Mouse (Mus musculus) forebrain, embryonic 11.5 days (tissue): ENCODE data around the gene Thoc5. TPM values are rescaled to one million over a fixed set of nuclear protein-coding genes. Genes with fewer than 3 reads are reported as not detected.

Source experiments
- ATAC-seq: fragments of 200-750 bp; cut with Nextera tagmentation; replicated peaks from 2 replicates; pipeline ENCODE4 v1.8.0; 2017; ENCODE audit warnings: moderate TSS enrichment; ENCODE audit not compliant: low FRiP score
- DNase-seq: peaks from one replicate; pipeline ENCODE4 v3.0.0-alpha.2; 2017; ENCODE audit warnings: low spot score
- H3K27ac ChIP-seq: fragments of 300-500 bp; sonication (generic); 2 replicates; pipeline ENCODE4 v1.5.1; 2014; ENCODE audit warnings: low read depth, low read length
- H3K27me3 ChIP-seq: fragments of 300-500 bp; sonication (generic); 2 replicates; pipeline ENCODE4 v1.6.1; 2014; ENCODE audit warnings: mild to moderate bottlenecking, low read length, mixed read lengths; ENCODE audit not compliant: control insufficient read depth, insufficient read depth
- H3K36me3 ChIP-seq: fragments of 300-500 bp; sonication (generic); 2 replicates; pipeline ENCODE4 v1.6.1; 2014; ENCODE audit warnings: mild to moderate bottlenecking, low read length, moderate library complexity, mixed read lengths; ENCODE audit not compliant: control insufficient read depth, insufficient read depth
- H3K4me1 ChIP-seq: fragments of 300-500 bp; sonication (generic); replicated peaks from 2 replicates; pipeline ENCODE4 v1.6.1; 2014; ENCODE audit warnings: low read length, mixed read lengths; ENCODE audit not compliant: control insufficient read depth, insufficient read depth
- H3K4me2 ChIP-seq: fragments of 300-500 bp; sonication (generic); 2 replicates; pipeline ENCODE4 v1.6.1; 2014; ENCODE audit warnings: low read depth, mild to moderate bottlenecking, low read length, moderate library complexity, mixed read lengths; ENCODE audit not compliant: severe bottlenecking
- H3K4me3 ChIP-seq: fragments of 300-500 bp; sonication (generic); 2 replicates; pipeline ENCODE4 v1.5.1; 2014; ENCODE audit warnings: low read depth, low read length
- H3K9ac ChIP-seq: fragments of 300-500 bp; sonication (generic); 2 replicates; pipeline ENCODE4 v1.6.1; 2014; ENCODE audit warnings: low read length
- H3K9me3 ChIP-seq: fragments of 300-500 bp; sonication (generic); 2 replicates; pipeline ENCODE4 v1.6.1; 2016; ENCODE audit warnings: low read length, mixed read lengths; ENCODE audit not compliant: control insufficient read depth
- WGBS: fragments of 180-500 bp; shearing (Covaris S2); extraction: QIAGEN DNeasy Blood & Tissue Kit; methylation state at CpG from one replicate; pipeline ENCODE4 v1.1.7; 2014; 5-methylcytosine and 5-hydroxymethylcytosine counted together
- microRNA-seq: library from miRNA; unstranded; fragments of <30 nt; microRNA quantifications from one replicate; pipeline ENCODE4, GENCODE M21; 2016; ENCODE audit not compliant: insufficient number of aligned reads
- polyA plus RNA-seq: library from polyadenylated mRNA; unstranded; fragments of >200 nt; fragmentation: Nextera tagmentation; extraction: Ambion mirVana; gene quantifications from 2 replicates; pipeline ENCODE4 v1.2.1, GENCODE M21; 2014

The Thoc5 gene
- polyA plus RNA-seq, 1 experiment from 2014 or later: 54.7 TPM

GRCm38 (mm10) chr11:4975623-4976022 lies 80.5 kb downstream of the Thoc5 start:
- Histone ChIP-seq H3K4me2 (peak overlapping the region; percentile 26; the same call in 1 of the 2 replicates), H3K4me3 (no peak overlapping the region)
- 5% methylated on average over 14 of the region's 14 CpGs for WGBS

More at GRCm38 (mm10) chr11:4975623-4976022, 80.5 kb downstream of the Thoc5 start:
- Histone ChIP-seq H3K36me3 (no peaks in the 10 kb centered on the region), H3K9me3 (no peaks in the 10 kb centered on the region), H3K4me1 (no peaks in the 10 kb centered on the region), H3K27me3 (no peaks in the 10 kb centered on the region), H3K9ac (no peak overlapping the region), H3K27ac (no peak overlapping the region)
- DNase-seq (peak; percentile 80), ATAC-seq (0 out of 2 replicates have a peak, but pooled peaks have one; percentile 33)

Small RNAs within 50 kb of the gene (microRNA-seq; reads per million reads assigned to microRNA genes)
- 2.5 reads per million for gene Mir6918

Other genes starting within 250 kb of the Thoc5 start
- 550 and 552 TPM in 2 replicates for gene Uqcr10, start 191.0 kb upstream of the Thoc5 start, polyA plus RNA-seq
- 70.9 and 76.4 TPM in 2 replicates for gene Zmat5, start 190.6 kb upstream of the Thoc5 start, polyA plus RNA-seq
- 0.57 and 0.79 TPM in 2 replicates for gene Cabp7, start 148.5 kb upstream of the Thoc5 start, polyA plus RNA-seq
- 56.1 and 57.4 TPM in 2 replicates for gene Nf2, start 45.8 kb upstream of the Thoc5 start, polyA plus RNA-seq
- 77.5 and 80.0 TPM in 2 replicates for gene Nipsnap1, start 21.4 kb upstream of the Thoc5 start, polyA plus RNA-seq
- gene Nefh, start 52.7 kb downstream of the Thoc5 start, polyA plus RNA-seq: 0.17 and 0.21 TPM in 2 replicates
- gene Ap1b1, start 91.5 kb downstream of the Thoc5 start, polyA plus RNA-seq: 59.2 and 66.4 TPM in 2 replicates
- gene Rasl10a, start 162.8 kb downstream of the Thoc5 start, polyA plus RNA-seq: 0.23 and 0.99 TPM in 2 replicates
- gene Gas2l1, start 170.0 kb downstream of the Thoc5 start, polyA plus RNA-seq: 36.3 and 39.7 TPM in 2 replicates
- gene Rhbdd3, start 203.6 kb downstream of the Thoc5 start, polyA plus RNA-seq: 26.5 and 34.4 TPM in 2 replicates
- gene Ewsr1, start 203.9 kb downstream of the Thoc5 start, polyA plus RNA-seq: 509 and 539 TPM in 2 replicates